Mouse (Mus musculus) embryonic facial prominence, embryonic 15.5 days (tissue): ENCODE measurements at regions not wholly inside any gene's neighbourhood (a gene's known extent, or its start where the extent isn't known, plus 50 kb on each side); places are given as distances from the start of the nearest gene placed in this dataset.

Experiments
- ATAC-seq: fragments of 200-750 bp; cut with Nextera tagmentation; 2 replicates; pipeline ENCODE4 v1.8.0; 2017; ENCODE audit warnings: low read depth, moderate TSS enrichment; ENCODE audit not compliant: insufficient number of reproducible peaks, low FRiP score, low TSS enrichment
- H3K27ac ChIP-seq: fragments of 300-500 bp; sonication (generic); replicated peaks from 2 replicates; pipeline ENCODE4 v1.5.1; 2015; ENCODE audit warnings: mild to moderate bottlenecking, inconsistent platforms
- H3K27me3 ChIP-seq: fragments of 300-500 bp; sonication (generic); 2 replicates; pipeline ENCODE4 v1.6.1; 2015; ENCODE audit warnings: inconsistent platforms
- H3K36me3 ChIP-seq: fragments of 300-500 bp; sonication (generic); 2 replicates; pipeline ENCODE4 v1.6.1; 2015; ENCODE audit warnings: mild to moderate bottlenecking, inconsistent platforms
- H3K4me1 ChIP-seq: fragments of 300-500 bp; sonication (generic); 2 replicates; pipeline ENCODE4 v1.6.1; 2015; ENCODE audit warnings: inconsistent platforms
- H3K4me2 ChIP-seq: fragments of 300-500 bp; sonication (generic); replicated peaks from 2 replicates; pipeline ENCODE4 v1.6.1; 2015; ENCODE audit warnings: mild to moderate bottlenecking, inconsistent platforms
- H3K4me3 ChIP-seq: fragments of 300-500 bp; sonication (generic); replicated peaks from 2 replicates; pipeline ENCODE4 v1.5.1; 2015; ENCODE audit warnings: mild to moderate bottlenecking, inconsistent platforms
- H3K9ac ChIP-seq: fragments of 300-500 bp; sonication (generic); 2 replicates; pipeline ENCODE4 v1.6.1; 2015; ENCODE audit warnings: inconsistent platforms
- H3K9me3 ChIP-seq: fragments of 300-500 bp; sonication (generic); replicated peaks from 2 replicates; pipeline ENCODE4 v1.6.1; 2016; ENCODE audit warnings: inconsistent platforms
- WGBS: fragments of 180-500 bp; shearing (Covaris S2); methylation state at CpG from one replicate; pipeline ENCODE4 v1.1.7; 2015; 5-methylcytosine and 5-hydroxymethylcytosine counted together

DNA sequence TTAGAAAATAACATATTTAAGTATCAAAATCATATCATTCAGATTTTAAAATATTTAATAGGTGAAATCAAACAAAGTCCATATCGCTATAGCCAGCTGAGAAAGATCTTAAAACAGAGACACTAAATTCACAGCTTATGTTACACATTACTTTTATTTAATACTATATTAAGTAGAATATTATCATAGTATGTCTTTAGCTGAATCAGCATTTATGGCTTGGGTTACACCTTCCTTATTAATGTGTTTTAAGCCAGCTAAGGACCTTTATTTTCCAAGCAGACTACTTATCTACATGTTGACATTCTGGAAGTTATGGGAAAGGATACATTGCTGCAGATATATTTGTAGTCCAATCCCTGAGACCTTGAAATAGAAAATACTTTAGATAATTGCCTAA, 684.9 kb upstream of the Adgrl4 start:
- no peak overlapping the region for H3K9ac ChIP-seq
- 91% methylated on average over 1 of the region's 1 CpGs for WGBS
- no peaks in the 10 kb centered on the region for H3K36me3 ChIP-seq
- H3K4me2 ChIP-seq: no peak overlapping the region
- H3K4me1 ChIP-seq: no peaks in the 10 kb centered on the region
- H3K4me3 ChIP-seq: no peak overlapping the region
- H3K9me3 ChIP-seq: no peaks in the 10 kb centered on the region
- no peaks in the 10 kb centered on the region for H3K27me3 ChIP-seq
- ATAC-seq: no peak
- no peak overlapping the region for H3K27ac ChIP-seq

DNA sequence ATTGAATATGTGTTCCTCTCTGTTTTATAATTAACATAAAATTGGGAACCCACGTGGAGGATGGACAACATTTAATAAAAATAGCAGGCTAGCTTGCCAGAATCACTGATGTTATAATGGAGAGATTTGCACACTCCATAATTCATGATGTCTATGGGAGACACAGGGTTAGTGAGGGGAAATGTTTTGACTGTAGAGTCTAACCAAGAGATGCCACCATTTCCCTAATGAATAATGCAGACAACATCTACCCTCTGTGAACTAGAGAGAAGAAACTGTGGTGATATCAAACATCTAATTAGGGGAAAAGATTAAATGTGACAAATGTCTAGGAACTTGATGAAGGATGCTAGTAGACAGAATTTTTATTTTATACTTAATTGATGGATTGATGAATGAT, 677.8 kb upstream of the Adgrl4 start:
- ATAC-seq: no peak
- WGBS: 70% methylated on average over 1 of the region's 1 CpGs

DNA sequence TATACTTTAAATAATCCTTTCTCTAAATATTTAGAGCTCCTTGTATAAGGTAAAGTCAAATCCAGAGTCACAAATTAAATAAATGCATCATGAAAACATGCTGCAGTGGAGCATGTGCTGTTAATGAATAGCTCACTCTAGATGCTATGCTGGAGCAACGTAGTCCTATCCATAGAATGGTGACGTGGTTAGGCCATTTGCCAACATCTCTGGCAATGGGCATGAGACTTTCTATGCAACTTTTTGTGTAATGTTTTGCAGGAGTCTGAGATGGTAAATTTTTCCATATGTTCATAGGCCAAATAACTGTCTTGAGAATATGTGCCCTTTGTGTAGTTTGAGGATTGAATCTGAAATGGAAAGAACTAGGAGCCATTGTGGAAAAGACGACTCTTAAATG, 653.1 kb upstream of the Adgrl4 start:
- WGBS: 41% methylated on average over 3 of the region's 3 CpGs
- Histone ChIP-seq H3K9me3 (no peaks in the 10 kb centered on the region), H3K4me2 (no peak overlapping the region), H3K36me3 (no peaks in the 10 kb centered on the region), H3K4me1 (no peaks in the 10 kb centered on the region), H3K4me3 (no peak overlapping the region), H3K27ac (no peak overlapping the region), H3K27me3 (no peaks in the 10 kb centered on the region), H3K9ac (no peak overlapping the region)
- ATAC-seq: no peak

More for the DNA sequence above, 677.8 kb upstream of the Adgrl4 start:
- Histone ChIP-seq H3K4me3 (no peak overlapping the region), H3K27me3 (no peaks in the 10 kb centered on the region), H3K36me3 (no peaks in the 10 kb centered on the region), H3K9ac (no peak overlapping the region), H3K4me2 (no peak overlapping the region), H3K4me1 (no peaks in the 10 kb centered on the region), H3K9me3 (no peaks in the 10 kb centered on the region), H3K27ac (no peak overlapping the region)

DNA sequence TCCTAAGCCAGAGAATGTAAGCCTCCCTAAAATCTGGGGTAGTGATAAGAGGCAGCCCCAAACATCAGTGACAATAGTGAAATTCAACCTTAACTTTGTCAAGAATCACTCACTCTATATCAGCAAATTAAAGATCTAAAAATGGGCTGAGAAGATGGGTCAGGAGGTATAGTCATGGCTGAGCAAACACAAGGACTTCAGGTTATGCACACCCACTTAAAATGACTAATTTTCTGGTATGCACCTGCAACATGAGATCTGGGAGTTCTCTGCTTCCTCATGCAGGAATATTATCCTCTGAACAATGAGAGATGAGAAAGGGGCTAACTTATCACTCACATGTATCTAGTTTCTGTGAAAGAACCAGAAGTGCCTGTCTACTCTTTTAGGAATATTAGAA, 619.9 kb upstream of the Adgrl4 start:
- Histone ChIP-seq H3K4me1 (no peaks in the 10 kb centered on the region), H3K4me2 (no peak overlapping the region), H3K9me3 (no peaks in the 10 kb centered on the region), H3K27ac (no peak overlapping the region), H3K9ac (no peak overlapping the region), H3K36me3 (no peaks in the 10 kb centered on the region), H3K4me3 (no peak overlapping the region), H3K27me3 (no peaks in the 10 kb centered on the region)
- ATAC-seq: no peak

DNA sequence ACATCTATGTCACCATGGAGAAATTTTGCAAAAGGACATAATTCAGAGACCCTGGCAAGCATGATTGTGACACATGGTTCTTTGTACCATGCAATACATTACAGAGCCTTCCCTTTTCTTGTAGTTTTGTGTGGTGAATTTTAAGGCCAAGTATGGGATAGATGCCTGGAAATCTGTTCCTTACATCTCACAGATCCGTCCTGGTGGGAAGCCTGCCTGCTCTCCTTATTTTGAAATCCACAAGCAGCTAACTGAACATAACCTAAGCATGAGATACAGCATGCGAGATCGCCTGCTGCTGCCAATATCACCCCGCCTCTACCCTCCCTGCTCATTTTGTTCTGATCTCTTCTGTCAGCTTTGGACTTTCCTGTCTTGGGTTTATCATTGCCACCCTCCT, 618.3 kb upstream of the Adgrl4 start:
- Histone ChIP-seq H3K27ac (no peak overlapping the region), H3K9me3 (no peaks in the 10 kb centered on the region), H3K36me3 (no peaks in the 10 kb centered on the region), H3K4me3 (no peak overlapping the region), H3K4me2 (no peak overlapping the region), H3K4me1 (no peaks in the 10 kb centered on the region), H3K9ac (no peak overlapping the region), H3K27me3 (no peaks in the 10 kb centered on the region)
- ATAC-seq: no peak
- 71% methylated on average over 4 of the region's 4 CpGs for WGBS

DNA sequence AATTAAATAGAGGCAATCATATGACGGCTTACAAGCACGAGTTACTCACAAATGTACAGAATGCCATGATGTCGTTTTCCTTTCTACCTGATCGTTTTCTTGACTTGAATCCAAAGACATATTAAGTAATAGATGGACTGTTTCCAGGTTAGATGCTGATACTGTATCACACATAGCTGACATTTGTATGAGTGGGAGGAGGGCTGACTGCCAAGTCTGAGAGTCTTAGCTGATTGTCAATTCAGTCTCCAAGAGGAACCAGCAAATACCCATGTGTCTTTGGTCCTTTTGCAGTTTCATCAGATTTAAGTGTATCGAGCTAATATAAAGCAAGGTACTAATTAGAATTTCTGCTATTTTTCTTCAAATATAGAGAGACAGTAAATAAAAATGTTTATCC, 617.6 kb upstream of the Adgrl4 start:
- H3K36me3 ChIP-seq: no peaks in the 10 kb centered on the region
- H3K4me3 ChIP-seq: no peak overlapping the region
- no peaks in the 10 kb centered on the region for H3K4me1 ChIP-seq
- no peak for ATAC-seq
- WGBS: 73% methylated on average over 5 of the region's 5 CpGs
- no peak overlapping the region for H3K9ac ChIP-seq
- no peak overlapping the region for H3K27ac ChIP-seq
- no peak overlapping the region for H3K4me2 ChIP-seq
- no peaks in the 10 kb centered on the region for H3K27me3 ChIP-seq
- H3K9me3 ChIP-seq: no peaks in the 10 kb centered on the region

DNA sequence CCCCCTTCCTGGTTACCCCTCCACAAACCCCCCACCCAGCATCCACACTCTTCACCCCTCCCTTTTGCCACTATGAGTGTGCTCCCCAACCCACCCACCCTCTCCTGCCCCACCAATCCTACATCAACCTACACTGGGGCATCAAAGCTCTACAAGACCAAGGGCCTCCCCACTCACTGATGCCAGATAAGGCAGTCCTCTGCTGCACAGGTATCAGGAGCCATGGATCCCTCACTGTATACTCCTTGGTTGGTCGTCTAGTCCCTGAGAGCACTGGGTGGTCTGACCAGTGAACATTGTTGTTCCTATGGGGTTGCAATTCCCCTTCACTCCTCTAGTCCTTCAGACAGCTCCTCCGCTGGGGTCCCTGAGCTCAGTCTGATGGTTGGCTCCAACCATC, 591.7 kb upstream of the Adgrl4 start:
- Histone ChIP-seq H3K36me3 (no peaks in the 10 kb centered on the region), H3K27me3 (no peaks in the 10 kb centered on the region), H3K4me3 (no peak overlapping the region), H3K4me2 (no peak overlapping the region), H3K9ac (no peak overlapping the region), H3K4me1 (no peaks in the 10 kb centered on the region), H3K9me3 (no peaks in the 10 kb centered on the region), H3K27ac (no peak overlapping the region)
- whole genome bisulfite sequencing: 94% methylated on average over 2 of the region's 2 CpGs
- no peak; the same call in 1 of the 2 replicates for ATAC-seq

DNA sequence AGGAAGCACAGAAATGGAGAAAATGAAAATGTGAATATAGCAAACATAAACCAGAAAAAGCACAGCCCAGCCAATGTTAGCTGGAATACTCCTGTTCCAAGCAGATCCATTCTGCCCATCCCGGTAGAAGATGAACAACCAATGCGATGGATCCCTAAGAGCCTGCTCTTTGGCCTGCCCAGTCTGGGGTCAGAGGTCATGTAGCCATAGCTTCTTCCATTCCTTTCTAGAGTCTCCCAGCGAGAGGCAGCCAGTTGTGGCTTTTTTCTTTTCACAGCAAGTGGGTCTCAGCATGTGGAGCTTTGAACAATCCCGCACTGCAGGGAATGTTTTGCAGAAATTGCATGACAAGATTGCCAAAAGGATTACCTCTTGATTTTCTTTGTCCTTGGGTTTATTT, 585.6 kb upstream of the Adgrl4 start:
- no peak for ATAC-seq
- Histone ChIP-seq H3K9ac (no peak overlapping the region), H3K27me3 (no peaks in the 10 kb centered on the region), H3K4me1 (no peaks in the 10 kb centered on the region), H3K27ac (no peak overlapping the region), H3K4me3 (no peak overlapping the region), H3K4me2 (no peak overlapping the region), H3K9me3 (no peaks in the 10 kb centered on the region), H3K36me3 (no peaks in the 10 kb centered on the region)
- 43% methylated on average over 4 of the region's 4 CpGs for WGBS

DNA sequence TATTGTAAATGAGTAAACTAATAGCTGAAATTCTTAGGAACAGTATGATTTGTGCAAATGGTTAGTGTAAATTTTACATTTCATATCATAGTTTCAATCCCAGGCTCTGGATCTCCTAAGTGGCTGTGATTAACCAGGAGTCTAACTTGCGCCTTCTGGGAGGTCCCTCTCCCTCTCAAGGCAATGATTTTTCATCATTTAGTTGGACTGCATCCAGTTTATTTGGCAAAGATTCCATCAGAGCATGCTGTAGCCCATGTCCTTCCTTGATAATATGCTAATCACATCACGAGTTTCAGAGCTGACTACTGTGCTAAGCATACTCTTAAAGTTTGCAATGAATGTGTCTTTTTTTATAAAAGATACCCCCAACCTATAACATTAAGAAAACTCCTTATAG, 541.0 kb upstream of the Adgrl4 start:
- Histone ChIP-seq H3K9ac (no peak overlapping the region), H3K36me3 (no peaks in the 10 kb centered on the region), H3K27ac (no peak overlapping the region), H3K27me3 (no peaks in the 10 kb centered on the region), H3K4me2 (no peak overlapping the region), H3K9me3 (no peaks in the 10 kb centered on the region), H3K4me3 (no peak overlapping the region), H3K4me1 (no peaks in the 10 kb centered on the region)
- 74% methylated on average over 2 of the region's 2 CpGs for WGBS
- ATAC-seq: no peak

DNA sequence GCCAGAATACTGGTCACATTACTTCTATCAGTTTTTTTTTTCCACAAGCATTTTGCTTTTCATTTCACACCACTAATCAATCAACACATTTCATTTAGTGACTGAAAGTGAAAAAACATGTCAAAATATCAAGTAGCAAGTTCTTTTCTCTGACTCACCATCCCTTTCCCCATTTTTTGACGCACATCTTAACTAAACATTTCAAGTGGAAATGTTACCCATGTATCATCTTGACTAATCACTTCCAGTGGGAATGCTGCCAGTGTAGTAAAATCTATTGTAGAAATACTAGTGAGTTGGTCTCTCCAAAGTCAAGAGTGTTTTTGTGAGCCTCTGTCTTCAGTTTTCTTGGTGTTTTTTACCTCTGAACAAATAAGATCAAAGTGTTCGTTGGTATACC, 527.6 kb upstream of the Adgrl4 start:
- ATAC-seq: no peak
- H3K9ac ChIP-seq: no peak overlapping the region
- H3K27ac ChIP-seq: no peak overlapping the region
- no peak overlapping the region for H3K4me2 ChIP-seq
- H3K27me3 ChIP-seq: no peaks in the 10 kb centered on the region
- no peak overlapping the region for H3K4me3 ChIP-seq
- 75% methylated on average over 2 of the region's 2 CpGs for WGBS
- H3K4me1 ChIP-seq: no peaks in the 10 kb centered on the region
- H3K9me3 ChIP-seq: no peaks in the 10 kb centered on the region
- H3K36me3 ChIP-seq: no peaks in the 10 kb centered on the region

DNA sequence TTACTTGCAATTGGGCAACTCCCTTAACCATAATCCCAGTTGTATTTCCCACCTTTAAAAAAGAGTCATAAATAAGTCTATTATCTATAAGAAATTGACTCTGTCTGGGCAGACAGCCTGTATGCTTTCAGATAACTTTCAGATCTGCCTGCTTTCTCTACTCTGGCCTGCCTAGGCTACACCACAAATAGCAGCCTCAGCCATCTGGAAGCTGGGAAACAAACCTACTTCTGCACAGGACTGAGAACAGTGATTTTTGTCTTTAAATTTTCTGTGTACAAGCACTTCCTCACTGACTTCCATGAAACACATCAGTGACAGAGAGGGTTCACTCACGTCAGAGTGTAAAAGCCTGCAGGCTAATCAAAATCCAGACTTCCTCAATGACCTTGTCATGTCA, 482.8 kb upstream of the Adgrl4 start:
- ATAC-seq: no peak
- Histone ChIP-seq H3K4me2 (no peak overlapping the region), H3K27me3 (no peaks in the 10 kb centered on the region), H3K4me1 (no peaks in the 10 kb centered on the region), H3K27ac (no peak overlapping the region), H3K4me3 (no peak overlapping the region), H3K9me3 (no peaks in the 10 kb centered on the region), H3K9ac (no peak overlapping the region), H3K36me3 (no peaks in the 10 kb centered on the region)
- 43% methylated on average over 1 of the region's 1 CpGs for WGBS

DNA sequence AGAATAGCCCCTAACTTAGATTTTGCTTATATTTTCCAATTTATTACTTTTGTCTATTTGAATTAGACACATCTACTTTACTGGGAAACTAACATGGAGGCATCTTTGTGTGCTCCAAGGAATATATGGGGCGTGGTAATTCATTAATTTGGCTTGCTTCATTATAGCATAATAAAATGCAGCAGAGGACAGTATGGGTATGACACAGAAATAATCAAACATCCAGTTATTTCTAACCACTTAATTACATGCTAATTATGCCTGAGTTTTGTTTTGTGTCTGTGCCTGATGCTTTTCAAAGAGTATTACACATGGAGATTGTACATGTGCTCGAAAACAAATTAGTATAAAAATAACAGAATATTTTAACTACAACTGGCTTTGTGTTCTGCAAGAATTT, 438.0 kb upstream of the Adgrl4 start:
- Histone ChIP-seq H3K27ac (no peak overlapping the region), H3K36me3 (no peaks in the 10 kb centered on the region), H3K9me3 (no peaks in the 10 kb centered on the region), H3K9ac (no peak overlapping the region), H3K4me1 (no peaks in the 10 kb centered on the region), H3K27me3 (no peaks in the 10 kb centered on the region), H3K4me3 (no peak overlapping the region), H3K4me2 (no peak overlapping the region)
- WGBS: 74% methylated on average over 2 of the region's 2 CpGs
- no peak for ATAC-seq

DNA sequence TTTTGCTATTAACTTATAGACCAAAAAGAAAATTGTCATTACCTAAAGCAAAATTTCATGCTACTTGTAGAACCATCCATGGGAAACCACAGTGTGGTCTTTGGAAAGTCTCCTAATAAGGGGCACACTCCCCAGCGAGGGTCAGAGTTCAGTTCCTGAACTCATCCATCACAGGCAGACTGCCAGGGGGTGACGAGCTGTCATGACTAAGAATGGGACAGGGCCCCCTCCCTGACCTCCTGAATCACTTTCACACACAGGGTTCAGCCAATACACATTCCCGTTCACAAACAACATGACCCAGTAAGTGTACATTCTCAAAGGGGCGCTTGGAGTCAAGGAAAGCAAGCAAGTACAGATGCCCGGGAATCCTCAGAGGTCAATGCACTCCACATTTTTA, 437.5 kb upstream of the Adgrl4 start:
- WGBS: 29% methylated on average over 5 of the region's 5 CpGs
- Histone ChIP-seq H3K9ac (no peak overlapping the region), H3K4me2 (no peak overlapping the region), H3K9me3 (no peaks in the 10 kb centered on the region), H3K4me1 (no peaks in the 10 kb centered on the region), H3K36me3 (no peaks in the 10 kb centered on the region), H3K4me3 (no peak overlapping the region), H3K27me3 (no peaks in the 10 kb centered on the region), H3K27ac (no peak overlapping the region)
- ATAC-seq: no peak
